Mouse (Mus musculus) heart, adult 8-10 months (tissue): ENCODE results near the gene Casr. TPM values are rescaled to one million over a fixed set of nuclear protein-coding genes. Genes with fewer than 3 reads are reported as not detected.

Source experiments
- total RNA-seq, 4 experiments: library from RNA; stranded (reverse); gene quantifications; 2 replicates each; pipeline ENCODE4 v1.2.4; 2022

The Casr gene
- total RNA-seq, 4 experiments from 2014 or later: 0.16 to 0.54 TPM; not detected in 2

Other genes with a start within 250 kb of the Casr start
- not detected for gene BC117090, start 227.8 kb downstream of the Casr start, total RNA-seq
- not detected for gene BC100530, start 194.4 kb downstream of the Casr start, total RNA-seq
- not detected for gene Stfa2, start 153.7 kb downstream of the Casr start, total RNA-seq
- gene Stfa3, start 106.7 kb downstream of the Casr start, total RNA-seq: not detected
- 1 to 10 TPM in 2 of 4 experiments, under 1 TPM in 2; 0.47 to 1.3 (median 0.97) TPM for gene Cd86, start 103.9 kb upstream of the Casr start, total RNA-seq
- gene Ildr1, start 131.8 kb upstream of the Casr start, total RNA-seq: not detected
- gene Slc15a2, start 222.8 kb upstream of the Casr start, total RNA-seq: 1 to 10 TPM; 2.1 to 3.9 (median 3.4) TPM